Mouse (Mus musculus) frontal cortex, postnatal 36 days (tissue): Measurements from ENCODE around the gene Ccdc38.

Source experiments
- DNase-seq, 2 experiments: peaks; one replicate each; pipeline ENCODE4 v3.0.0; 2022; ENCODE audit warnings: low spot score in 2 of 2

Ccdc38 gene

GRCm38 (mm10) chr10:93540431-93541210 is at the start of gene Ccdc38:
Ccdc38 (plus strand) TSS chr10:93540632.
- no peak for DNase-seq

GRCm38 (mm10) chr10:93500864-93501263 is 39.6 kb upstream of the Ccdc38 start:
- no peak for DNase-seq

- no peak for DNase-seq
Measured at GRCm38 (mm10) chr10:93501346-93501745, 39.1 kb upstream of the Ccdc38 start.

- no peak for DNase-seq
Measured at GRCm38 (mm10) chr10:93508383-93508970, 32.0 kb upstream of the Ccdc38 start.

- DNase-seq, result no peak
Measured at GRCm38 (mm10) chr10:93509532-93510153, 30.8 kb upstream of the Ccdc38 start.

GRCm38 (mm10) chr10:93515419-93515818 is 25.0 kb upstream of the Ccdc38 start:
- DNase-seq, result no peak

- no peak for DNase-seq
Measured at GRCm38 (mm10) chr10:93515927-93516326, 24.5 kb upstream of the Ccdc38 start.

GRCm38 (mm10) chr10:93517754-93518153 is 22.7 kb upstream of the Ccdc38 start:
- no peak for DNase-seq

GRCm38 (mm10) chr10:93518186-93518585 is 22.2 kb upstream of the Ccdc38 start:
- DNase-seq, result no peak

- DNase-seq, result no peak
Measured at GRCm38 (mm10) chr10:93518620-93519019, 21.8 kb upstream of the Ccdc38 start.

- DNase-seq, result no peak
Measured at GRCm38 (mm10) chr10:93519159-93519558, 21.3 kb upstream of the Ccdc38 start.

- DNase-seq, result no peak
Measured at GRCm38 (mm10) chr10:93519756-93520155, 20.7 kb upstream of the Ccdc38 start.

GRCm38 (mm10) chr10:93520994-93521393 is 19.4 kb upstream of the Ccdc38 start:
- DNase-seq, result no peak

GRCm38 (mm10) chr10:93525329-93525728 is 15.1 kb upstream of the Ccdc38 start:
- no peak for DNase-seq

GRCm38 (mm10) chr10:93538287-93538686 is 2.1 kb upstream of the Ccdc38 start:
- DNase-seq, result no peak

GRCm38 (mm10) chr10:93538818-93539217 is 1.6 kb upstream of the Ccdc38 start:
- no peak for DNase-seq

- DNase-seq, result peak; percentile 52 to 54
Measured at GRCm38 (mm10) chr10:93539775-93540430, 529 bp upstream of the Ccdc38 start, which contains the start of gene Amdhd1. Amdhd1 (minus strand) TSS chr10:93540033.

GRCm38 (mm10) chr10:93541585-93541984 is 1.2 kb downstream of the Ccdc38 start:
- no peak for DNase-seq

- no peak for DNase-seq
Measured at GRCm38 (mm10) chr10:93542356-93542755, 1.9 kb downstream of the Ccdc38 start.

- no peak for DNase-seq
Measured at GRCm38 (mm10) chr10:93543176-93543575, 2.7 kb downstream of the Ccdc38 start.

GRCm38 (mm10) chr10:93544172-93544571 is 3.7 kb downstream of the Ccdc38 start:
- DNase-seq, result no peak

- no peak for DNase-seq
Measured at GRCm38 (mm10) chr10:93547741-93548270, 7.4 kb downstream of the Ccdc38 start.
